Mouse (Mus musculus) kidney, adult 2 months (tissue): ENCODE data around the gene Tmie. TPM values are rescaled to one million over a fixed set of nuclear protein-coding genes. Genes with fewer than 3 reads are reported as not detected.

ENCODE experiments used
- DNase-seq: peaks from one replicate; pipeline ENCODE4 v3.0.0; 2021
- H3K27ac ChIP-seq: fragments of 200-500 bp; 2 replicates; pipeline ENCODE4 v1.5.1; 2012; ENCODE audit warnings: low read depth, low read length, control low read depth, inconsistent platforms; ENCODE audit not compliant: insufficient read depth
- H3K27me3 ChIP-seq: fragments of 200-500 bp; replicated peaks from 2 replicates; pipeline ENCODE4 v1.6.1; 2012; ENCODE audit warnings: mild to moderate bottlenecking, moderate library complexity, low read length, inconsistent platforms; ENCODE audit not compliant: control insufficient read depth, insufficient read depth
- H3K36me3 ChIP-seq: fragments of 200-500 bp; 2 replicates; pipeline ENCODE4 v1.6.1; 2012; ENCODE audit warnings: mild to moderate bottlenecking, moderate library complexity, low read length, inconsistent platforms; ENCODE audit not compliant: control insufficient read depth, insufficient read depth
- H3K4me1 ChIP-seq: fragments of 200-500 bp; 2 replicates; pipeline ENCODE4 v1.6.1; 2011; ENCODE audit warnings: low read length; ENCODE audit not compliant: control insufficient read depth, insufficient read depth
- H3K4me3 ChIP-seq: fragments of 200-500 bp; 2 replicates; pipeline ENCODE4 v1.5.1; 2011; ENCODE audit warnings: mild to moderate bottlenecking, low read depth, low read length, control low read depth; ENCODE audit not compliant: insufficient read depth
- CTCF ChIP-seq: fragments of 200-500 bp; conservative IDR thresholded peaks from 2 replicates; pipeline ENCODE4 v1.5.1; 2011; ENCODE audit warnings: low read depth, mild to moderate bottlenecking, control low read depth, low read length, moderate library complexity, mixed read lengths; ENCODE audit not compliant: insufficient read depth, insufficient read length
- POLR2A ChIP-seq: fragments of 200-500 bp; IDR thresholded peaks from one replicate; pipeline ENCODE4 v1.6.1; 2011; ENCODE audit warnings: low read depth, low read length, control low read depth
- WGBS: fragments of 180-500 bp; shearing (Covaris S2); methylation state at CpG from one replicate; pipeline ENCODE4 v1.1.7; 2018; 5-methylcytosine and 5-hydroxymethylcytosine counted together
- polyA plus RNA-seq: library from polyadenylated mRNA; depleted of rRNA; stranded (reverse); fragments of >200 nt; gene quantifications from 2 replicates; pipeline ENCODE4 v1.2.3, GENCODE M21; 2012

The Tmie gene
- polyA plus RNA-seq, 1 experiment = 9.5 TPM

DNA sequence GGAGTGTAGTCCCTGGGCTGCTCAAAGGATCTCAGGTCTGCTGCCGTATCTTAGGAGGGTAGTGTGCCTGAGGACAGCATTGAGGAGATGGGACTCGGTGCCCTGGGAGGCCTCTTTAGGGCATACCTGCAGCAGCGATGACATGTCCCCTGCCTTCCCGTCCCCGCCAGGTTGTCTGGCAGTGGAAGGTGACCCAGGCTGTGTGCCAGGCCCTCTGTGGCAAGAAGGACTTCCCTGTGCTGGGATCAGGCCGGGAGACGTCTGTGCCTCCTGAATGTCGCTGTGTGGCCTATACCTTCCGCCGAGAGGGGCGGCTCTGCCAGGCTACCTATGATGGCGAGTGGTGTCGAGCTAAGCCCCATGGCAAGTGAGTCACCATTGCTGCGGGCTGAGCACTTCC is 9.0 kb upstream of the Tmie start:
- no peak for DNase-seq
- Histone ChIP-seq H3K36me3 (no peaks in the 10 kb centered on the region), H3K4me1 (peaks cover 7% of the 10 kb centered on the region; the same call in 1 of the 2 replicates), H3K27me3 (no peaks in the 10 kb centered on the region), H3K4me3 (no peak overlapping the region), H3K27ac (no peak overlapping the region)
- TF ChIP-seq POLR2A (no peak), CTCF (no peak)
- 92% methylated on average over 14 of the region's 14 CpGs for WGBS

DNA sequence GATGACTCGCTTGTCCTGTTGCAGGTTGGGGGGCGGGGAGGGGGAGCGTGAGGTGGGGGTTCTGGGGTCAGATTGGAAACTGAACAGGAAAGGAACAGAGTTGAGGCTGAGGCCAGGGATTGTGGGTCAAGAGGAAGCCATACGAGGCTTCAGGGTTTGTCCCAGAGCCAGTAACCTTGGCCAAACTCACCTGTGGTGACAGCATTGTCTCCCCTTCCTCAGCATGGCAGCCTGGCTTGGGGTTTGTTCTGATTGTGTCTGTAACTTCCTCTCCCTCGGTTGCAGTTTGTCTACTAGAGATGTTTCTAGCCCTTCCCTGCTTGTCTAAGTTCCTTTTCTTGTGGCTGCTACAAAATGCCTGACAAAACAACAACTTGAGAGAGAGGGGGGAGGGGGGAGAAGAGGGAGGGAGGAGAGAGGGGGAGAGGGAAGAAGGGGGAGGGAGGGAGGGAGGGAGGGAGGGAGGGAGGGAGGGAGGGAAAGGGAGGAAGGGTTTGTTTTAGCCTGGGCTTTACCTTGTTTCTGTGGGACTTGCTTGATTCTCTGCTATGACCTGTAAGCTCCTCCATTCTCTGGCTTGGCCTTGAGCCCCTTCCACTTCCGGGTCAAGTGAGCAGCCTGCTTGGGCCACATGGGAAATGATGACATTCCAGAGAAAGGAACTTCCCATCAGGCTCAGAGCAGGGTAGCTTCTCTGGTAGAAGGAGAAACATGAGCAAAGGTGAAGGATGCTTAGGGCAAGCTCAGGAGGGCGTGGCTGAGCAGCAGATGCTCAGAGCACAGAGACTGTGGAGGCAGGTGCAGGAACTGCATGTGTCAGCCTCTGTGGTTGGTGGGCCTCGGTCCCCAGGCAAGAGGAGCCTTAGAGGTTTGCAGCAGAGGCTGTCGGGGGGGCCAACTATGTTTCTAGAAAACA is 7.7 kb upstream of the Tmie start:
- Histone ChIP-seq H3K4me3 (no peak overlapping the region), H3K36me3 (no peaks in the 10 kb centered on the region), H3K27me3 (no peaks in the 10 kb centered on the region), H3K27ac (no peak overlapping the region), H3K4me1 (peaks cover 7% of the 10 kb centered on the region; the same call in 1 of the 2 replicates)
- no peak for DNase-seq
- TF ChIP-seq POLR2A = no peak
- no peak for TF ChIP-seq CTCF
- 69% methylated on average over 9 of the region's 9 CpGs for WGBS

DNA sequence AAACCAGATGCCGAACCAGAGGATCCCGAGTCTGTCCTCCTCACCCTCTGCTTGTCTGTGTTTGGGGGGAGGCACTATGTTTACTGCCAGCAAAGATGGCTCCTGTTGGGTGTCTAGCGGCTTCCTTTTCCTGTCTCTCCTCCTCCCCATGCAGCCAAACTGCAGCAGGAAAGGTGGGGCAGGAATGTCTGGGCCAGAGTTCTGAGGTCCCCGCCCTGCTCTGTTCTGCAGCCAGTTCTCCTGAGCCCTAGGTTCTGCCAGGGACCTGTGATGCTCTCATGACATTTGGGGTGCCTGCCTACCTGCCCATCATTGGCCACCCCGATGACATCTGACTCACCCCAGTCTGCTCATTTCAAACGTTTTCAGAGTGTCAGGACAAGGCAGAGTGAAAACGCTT is 2.0 kb upstream of the Tmie start:
- TF ChIP-seq POLR2A (no peak), CTCF (no peak)
- 70% methylated on average over 7 of the region's 7 CpGs for WGBS
- Histone ChIP-seq H3K4me1 (peaks cover 20% of the 10 kb centered on the region), H3K27ac (peak overlapping the region; percentile 91), H3K36me3 (no peaks in the 10 kb centered on the region), H3K4me3 (peak overlapping the region; percentile 13; the same call in 1 of the 2 replicates), H3K27me3 (no peaks in the 10 kb centered on the region)
- peak; percentile 79 for DNase-seq

DNA sequence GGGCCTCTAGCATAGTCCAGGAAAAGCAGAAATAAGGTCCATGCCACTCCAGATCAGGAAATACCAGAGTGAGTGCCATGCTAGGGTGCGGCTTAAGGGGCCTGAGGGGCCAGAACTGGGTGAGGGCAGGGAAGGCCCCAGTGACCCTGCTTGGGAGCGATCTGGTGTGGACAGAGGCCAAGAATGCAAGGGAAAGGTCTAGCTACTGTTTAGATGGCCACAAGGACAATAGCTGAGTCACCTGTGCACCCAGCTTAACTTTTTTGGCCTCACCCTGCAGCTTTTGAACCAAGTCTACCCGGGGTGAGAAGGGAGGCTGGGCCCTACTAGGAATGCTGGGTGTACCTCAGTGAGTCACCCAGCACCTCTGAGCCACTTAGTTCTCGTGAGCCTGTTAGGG is 859 bp upstream of the Tmie start:
- Histone ChIP-seq H3K4me3 (peak overlapping the region; percentile 75), H3K27ac (peak overlapping the region; percentile 91), H3K27me3 (no peaks in the 10 kb centered on the region), H3K36me3 (no peaks in the 10 kb centered on the region), H3K4me1 (peaks cover 24% of the 10 kb centered on the region)
- 29% methylated on average over 4 of the region's 4 CpGs for WGBS
- 0 out of 2 replicates have a peak, but pooled peaks have one; percentile 1 for TF ChIP-seq CTCF
- no peak for TF ChIP-seq POLR2A
- DNase-seq = peak; percentile 66

DNA sequence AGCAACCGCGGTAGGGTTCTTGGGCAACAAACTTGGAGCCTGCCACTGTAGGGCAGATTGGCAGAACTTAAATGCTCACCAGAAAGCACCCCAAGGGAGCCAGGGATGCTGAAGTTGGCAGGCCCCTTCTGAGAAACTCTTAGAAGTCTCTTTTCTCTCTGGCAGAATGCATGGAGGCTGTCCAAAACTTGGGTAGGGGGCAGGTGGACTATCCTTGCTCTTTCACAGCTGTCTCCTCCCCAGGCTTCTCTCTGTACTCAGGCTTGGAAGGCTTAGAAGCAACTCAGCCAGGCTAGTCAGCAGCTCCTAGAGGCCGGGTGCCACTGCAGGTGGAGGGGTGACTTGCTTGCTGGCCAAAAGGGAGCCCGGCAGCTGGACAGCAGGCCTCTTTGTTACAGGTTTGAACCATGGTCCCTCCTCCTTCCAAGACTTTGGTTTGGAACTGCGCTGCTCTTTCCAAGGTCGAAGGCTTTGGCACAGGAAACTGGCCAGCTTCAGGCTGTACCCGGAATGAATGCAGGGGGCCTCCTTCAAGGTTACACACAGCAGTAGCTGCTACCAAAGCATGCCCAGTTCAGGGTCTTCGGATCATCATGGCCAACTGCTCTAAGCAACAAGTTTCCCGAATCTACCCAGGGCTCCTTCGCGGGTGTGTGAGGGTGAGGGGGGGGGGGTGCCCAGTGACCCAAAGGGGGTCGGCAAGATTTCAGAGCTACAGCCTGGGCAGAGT is 557 bp downstream of the Tmie start, which contains the start of gene Als2cl:
Gene Als2cl (plus strand): TSS at position 680 of the 730 bp plus-strand sequence.
- WGBS = 8% methylated on average over 12 of the region's 12 CpGs
- Histone ChIP-seq H3K27ac (peak within 1 kb of the TSS; percentile 97), H3K27me3 (no peaks in the 10 kb centered on the region), H3K36me3 (no peaks in the 10 kb centered on the region), H3K4me1 (peaks cover 24% of the 10 kb centered on the region), H3K4me3 (peak within 1 kb of the TSS; percentile 75)
- TF ChIP-seq POLR2A = no peak
- TF ChIP-seq CTCF = no peak
- DNase-seq = peak; percentile 89

DNA sequence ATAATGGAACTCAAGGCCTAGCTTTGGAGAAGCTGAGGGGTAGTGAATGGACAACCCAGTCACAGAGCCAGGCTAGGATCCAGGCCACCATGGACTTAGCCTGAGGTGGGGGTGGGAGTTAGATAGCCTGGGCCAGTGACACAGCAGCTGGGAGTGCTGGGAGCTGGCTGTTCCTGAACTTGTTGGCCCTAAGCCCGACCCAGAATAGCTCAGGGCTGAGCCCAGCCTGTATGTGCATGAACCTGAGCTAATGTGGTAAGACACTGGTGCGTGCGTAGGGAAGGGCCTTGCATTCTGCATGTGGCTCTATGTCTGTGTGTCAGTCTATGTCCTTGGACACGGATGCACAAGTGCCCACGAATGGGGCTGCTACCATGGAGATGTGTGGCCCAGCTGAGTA is 2.0 kb downstream of the Tmie start:
- H3K4me3 ChIP-seq = no peak overlapping the region
- DNase-seq = peak; percentile 91
- H3K27me3 ChIP-seq = no peaks in the 10 kb centered on the region
- H3K36me3 ChIP-seq = no peaks in the 10 kb centered on the region
- peaks cover 24% of the 10 kb centered on the region for H3K4me1 ChIP-seq
- no peak for TF ChIP-seq CTCF
- no peak for TF ChIP-seq POLR2A
- peak overlapping the region; percentile 12; the same call in 1 of the 2 replicates for H3K27ac ChIP-seq
- WGBS = 53% methylated on average over 5 of the region's 5 CpGs
